Mouse (Mus musculus) lung, postnatal 0 days (tissue): ENCODE data around the gene Sytl3.
"Not testable (repeated sequence)": the region's sequence is repeated elsewhere in the genome, so short reads cannot be mapped to it uniquely, and the experiment has no call there.

Source experiments
- CTCF ChIP-seq: IDR thresholded peaks from 2 replicates; pipeline ENCODE4 v1.5.1; 2016; ENCODE audit warnings: antibody characterized with exemption, mild to moderate bottlenecking
- EP300 ChIP-seq: IDR thresholded peaks from 2 replicates; pipeline ENCODE4 v1.6.1; 2016; ENCODE audit warnings: antibody characterized with exemption, mild to moderate bottlenecking, control low read depth

DNA sequence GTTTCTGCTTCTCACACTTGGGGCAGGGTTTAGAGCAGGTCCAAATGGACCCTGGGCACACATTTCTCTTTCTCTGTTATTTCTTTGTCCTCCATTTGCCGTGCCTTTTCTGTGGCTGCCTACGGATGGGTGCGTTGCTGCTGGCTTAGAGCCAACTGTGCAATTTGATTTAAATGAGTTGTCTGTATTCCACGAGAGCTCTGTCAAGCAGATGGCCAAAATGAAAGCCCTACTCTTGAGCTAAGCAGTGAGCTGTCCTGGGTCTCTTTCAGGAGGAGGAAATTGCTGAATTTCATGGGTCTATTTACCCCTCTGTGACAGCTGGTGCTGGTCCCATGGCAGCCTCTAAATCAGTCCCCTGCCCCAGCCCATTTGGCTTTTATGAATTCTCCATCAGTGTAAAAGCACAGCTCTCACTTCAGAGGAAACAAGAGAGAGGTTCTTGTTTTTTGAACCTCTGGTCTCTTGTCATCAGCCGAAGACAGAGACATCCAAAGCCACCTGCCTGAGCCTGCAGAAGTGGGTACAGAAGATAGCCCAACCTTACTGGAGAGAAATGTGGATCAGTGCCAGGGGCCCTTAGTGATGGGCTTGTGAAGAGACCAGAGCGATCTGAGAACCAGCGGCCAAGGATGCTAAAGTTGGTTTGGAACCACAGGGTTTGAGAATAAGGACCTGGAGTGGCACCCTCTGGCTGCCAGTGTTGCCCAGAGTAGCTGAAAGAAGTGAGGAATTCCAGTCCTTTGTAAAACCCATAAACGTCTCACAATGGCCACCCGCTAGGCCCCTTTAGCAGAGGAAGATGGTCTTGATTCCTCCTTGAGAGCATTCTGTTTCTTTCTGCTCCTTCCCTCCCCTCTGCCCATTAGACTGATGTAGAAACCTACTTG is 44.7 kb downstream of the Sytl3 start:
- not testable (repeated sequence) for TF ChIP-seq CTCF, EP300
